Mouse (Mus musculus) midbrain, embryonic 16.5 days (tissue): ENCODE data around the gene Hps5. TPM values are rescaled to one million over a fixed set of nuclear protein-coding genes. Genes with fewer than 3 reads are reported as not detected.
"Not testable (repeated sequence)": the region's sequence is repeated elsewhere in the genome, so short reads cannot be mapped to it uniquely, and the experiment has no call there.

Source experiments
- ATAC-seq: fragments of 200-750 bp; cut with Nextera tagmentation; 2 replicates; pipeline ENCODE4 v1.8.0; 2017; ENCODE audit warnings: moderate TSS enrichment
- H3K27ac ChIP-seq: fragments of 300-500 bp; sonication (generic); 2 replicates; pipeline ENCODE4 v1.5.1; 2014; ENCODE audit warnings: mild to moderate bottlenecking, low read length, mixed read lengths
- H3K27me3 ChIP-seq: fragments of 300-500 bp; sonication (generic); 2 replicates; pipeline ENCODE4 v1.6.1; 2014; ENCODE audit warnings: low read depth, low read length, mixed read lengths; ENCODE audit not compliant: control insufficient read depth, insufficient read depth
- H3K36me3 ChIP-seq: fragments of 300-500 bp; sonication (generic); 2 replicates; pipeline ENCODE4 v1.6.1; 2014; ENCODE audit warnings: mild to moderate bottlenecking, low read length, moderate library complexity, mixed read lengths; ENCODE audit not compliant: control insufficient read depth, insufficient read depth
- H3K4me1 ChIP-seq: fragments of 300-500 bp; sonication (generic); 2 replicates; pipeline ENCODE4 v1.6.1; 2014; ENCODE audit warnings: mild to moderate bottlenecking, low read length, mixed read lengths; ENCODE audit not compliant: control insufficient read depth, insufficient read depth
- H3K4me2 ChIP-seq: fragments of 300-500 bp; sonication (generic); 2 replicates; pipeline ENCODE4 v1.6.1; 2014; ENCODE audit warnings: mild to moderate bottlenecking, low read length, mixed read lengths
- H3K4me3 ChIP-seq: fragments of 300-500 bp; sonication (generic); 2 replicates; pipeline ENCODE4 v1.5.1; 2014; ENCODE audit warnings: low read depth, mild to moderate bottlenecking, low read length, moderate library complexity, mixed read lengths
- H3K9ac ChIP-seq: fragments of 300-500 bp; sonication (generic); 2 replicates; pipeline ENCODE4 v1.6.1; 2014; ENCODE audit warnings: low read depth, low read length, mixed read lengths
- H3K9me3 ChIP-seq: fragments of 300-500 bp; sonication (generic); replicated peaks from 2 replicates; pipeline ENCODE4 v1.6.1; 2014; ENCODE audit warnings: mild to moderate bottlenecking, low read length, mixed read lengths; ENCODE audit not compliant: control insufficient read depth, poor library complexity, severe bottlenecking
- WGBS: fragments of 180-500 bp; shearing (Covaris S2); extraction: QIAGEN DNeasy Blood & Tissue Kit; methylation state at CpG from one replicate; pipeline ENCODE4 v1.1.7; 2014; 5-methylcytosine and 5-hydroxymethylcytosine counted together
- polyA plus RNA-seq: library from polyadenylated mRNA; unstranded; fragments of >200 nt; fragmentation: Nextera tagmentation; extraction: Ambion mirVana; gene quantifications from 2 replicates; pipeline ENCODE4 v1.2.1, GENCODE M21; 2015

Hps5 gene
- polyA plus RNA-seq, 1 experiment from 2014 or later: 11.1 TPM

DNA sequence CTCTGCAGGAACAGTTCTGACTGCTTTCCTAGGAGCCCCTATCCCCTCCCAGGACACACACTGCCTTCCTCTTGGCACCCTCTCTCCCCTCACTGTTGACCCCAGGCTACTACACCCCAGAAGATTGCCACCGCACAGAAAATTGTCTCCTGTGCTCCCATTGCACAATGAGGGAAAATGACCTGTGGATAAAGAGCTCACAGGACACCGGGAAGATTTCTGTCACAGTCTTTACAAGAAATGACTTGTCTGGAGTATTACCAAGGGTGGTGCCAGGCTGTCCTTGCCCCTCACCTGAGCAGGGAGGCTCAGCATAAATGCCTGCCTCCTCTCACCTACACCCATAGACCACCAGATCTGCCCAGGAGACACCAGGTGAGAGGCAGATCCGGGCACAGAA, 44.4 kb downstream of the Hps5 start, which contains the start of gene Saa2:
Gene Saa2 (plus strand): TSS at position 301 of the 400 bp plus-strand sequence.
- Histone ChIP-seq H3K4me2 (no peak within 1 kb of the TSS), H3K27me3 (no peaks in the 10 kb centered on the region), H3K9me3 (no peaks in the 10 kb centered on the region), H3K4me1 (no peaks in the 10 kb centered on the region), H3K9ac (no peak within 1 kb of the TSS), H3K27ac (no peak within 1 kb of the TSS), H3K4me3 (no peak within 1 kb of the TSS), H3K36me3 (no peaks in the 10 kb centered on the region)
- ATAC-seq: no peak
- 84% methylated on average over 3 of the region's 3 CpGs for WGBS

- ATAC-seq: no peak
- Histone ChIP-seq H3K36me3 (no peaks in the 10 kb centered on the region), H3K27ac (no peak overlapping the region), H3K9ac (no peak overlapping the region), H3K9me3 (no peaks in the 10 kb centered on the region), H3K4me3 (no peak overlapping the region), H3K27me3 (no peaks in the 10 kb centered on the region), H3K4me2 (no peak overlapping the region), H3K4me1 (no peaks in the 10 kb centered on the region)
- WGBS: 22% methylated on average over 3 of the region's 3 CpGs
Observed at GRCm38 (mm10) chr7:46748459-46748858, 47.4 kb downstream of the Hps5 start.

GRCm38 (mm10) chr7:46746381-46746780, 49.5 kb downstream of the Hps5 start:
- Histone ChIP-seq H3K4me2 (no peak overlapping the region), H3K27me3 (no peaks in the 10 kb centered on the region), H3K27ac (no peak overlapping the region), H3K4me3 (no peak overlapping the region), H3K4me1 (no peaks in the 10 kb centered on the region), H3K9ac (no peak overlapping the region), H3K9me3 (no peaks in the 10 kb centered on the region), H3K36me3 (no peaks in the 10 kb centered on the region)
- 90% methylated on average over 7 of the region's 7 CpGs for WGBS
- no peak for ATAC-seq

- WGBS: 83% methylated on average over 3 of the region's 3 CpGs
- Histone ChIP-seq H3K9ac (no peak overlapping the region), H3K27ac (no peak overlapping the region), H3K4me1 (no peaks in the 10 kb centered on the region), H3K9me3 (no peaks in the 10 kb centered on the region), H3K4me3 (no peak overlapping the region), H3K36me3 (no peaks in the 10 kb centered on the region), H3K27me3 (no peaks in the 10 kb centered on the region), H3K4me2 (no peak overlapping the region)
- no peak for ATAC-seq
Observed at GRCm38 (mm10) chr7:46745816-46746215, 50.0 kb downstream of the Hps5 start.

GRCm38 (mm10) chr7:46742880-46743279, 53.0 kb downstream of the Hps5 start, which contains the start of gene Saa1:
Gene Saa1 (minus strand): TSS chr7:46742980.
- 67% methylated on average over 3 of the region's 3 CpGs for WGBS
- H3K27ac ChIP-seq, ATAC-seq, H3K36me3 ChIP-seq, H3K4me2 ChIP-seq, H3K27me3 ChIP-seq, H3K4me3 ChIP-seq, H3K9ac ChIP-seq, H3K9me3 ChIP-seq, H3K4me1 ChIP-seq: not testable (repeated sequence)

- not testable (repeated sequence) for ATAC-seq, H3K36me3 ChIP-seq, H3K9ac ChIP-seq, H3K27me3 ChIP-seq, H3K4me3 ChIP-seq, H3K4me1 ChIP-seq, H3K9me3 ChIP-seq, H3K27ac ChIP-seq, H3K4me2 ChIP-seq
- 80% methylated on average over 5 of the region's 5 CpGs for WGBS
Observed at GRCm38 (mm10) chr7:46740041-46740440, 55.8 kb downstream of the Hps5 start.

DNA sequence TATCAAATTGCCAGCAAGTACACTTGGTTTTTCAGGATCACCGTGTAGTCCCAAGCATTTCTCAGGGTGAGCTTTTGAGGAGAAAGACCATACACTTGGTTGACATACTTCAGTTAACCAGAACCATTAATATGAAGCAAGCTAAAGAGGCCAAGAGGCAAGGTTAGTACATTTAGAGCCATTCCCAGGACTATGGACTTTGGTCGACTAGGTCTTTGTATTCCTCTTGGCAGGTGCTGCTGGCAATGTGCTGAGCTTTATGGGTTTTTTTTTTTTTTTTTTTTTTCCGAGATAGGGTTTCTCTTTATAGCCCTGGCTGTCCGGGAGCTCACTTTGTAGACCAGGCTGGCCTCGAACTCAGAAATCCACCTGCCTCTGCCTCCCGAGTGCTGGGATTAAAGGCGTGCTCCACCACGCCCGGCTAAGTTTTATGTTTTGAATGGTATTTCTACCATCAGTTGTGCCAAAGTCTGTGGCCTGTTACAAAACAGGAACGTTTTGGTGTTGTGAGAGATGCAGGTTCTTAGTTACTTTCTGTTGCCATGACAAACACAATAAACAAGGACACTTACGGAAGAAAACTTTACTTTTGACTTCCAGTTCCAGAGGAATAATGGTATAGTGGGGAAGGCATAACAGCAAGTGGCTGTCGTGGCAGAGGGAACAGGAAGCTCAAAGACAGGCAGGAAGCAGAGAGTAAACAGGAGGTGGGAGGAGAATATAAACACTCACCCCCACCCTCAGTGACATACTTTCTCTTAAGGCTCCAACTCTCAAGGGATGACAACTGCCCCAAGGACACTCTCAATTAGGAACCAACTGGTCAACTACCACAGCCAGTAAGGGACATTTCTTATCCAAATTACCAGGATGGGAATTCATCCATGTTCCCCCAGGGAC, 57.1 kb downstream of the Hps5 start:
- Histone ChIP-seq H3K36me3 (no peaks in the 10 kb centered on the region), H3K9me3 (no peaks in the 10 kb centered on the region), H3K27me3 (no peaks in the 10 kb centered on the region), H3K4me2 (no peak overlapping the region), H3K9ac (no peak overlapping the region), H3K4me1 (no peaks in the 10 kb centered on the region), H3K27ac (no peak overlapping the region), H3K4me3 (no peak overlapping the region)
- 88% methylated on average over 12 of the region's 12 CpGs for WGBS
- no peak for ATAC-seq

- Histone ChIP-seq H3K4me2 (no peak overlapping the region), H3K4me3 (no peak overlapping the region), H3K27me3 (no peaks in the 10 kb centered on the region), H3K36me3 (no peaks in the 10 kb centered on the region), H3K9ac (no peak overlapping the region), H3K9me3 (no peaks in the 10 kb centered on the region), H3K4me1 (no peaks in the 10 kb centered on the region), H3K27ac (no peak overlapping the region)
- 94% methylated on average over 2 of the region's 2 CpGs for WGBS
- ATAC-seq: no peak
Observed at GRCm38 (mm10) chr7:46734983-46735382, 60.9 kb downstream of the Hps5 start.

DNA sequence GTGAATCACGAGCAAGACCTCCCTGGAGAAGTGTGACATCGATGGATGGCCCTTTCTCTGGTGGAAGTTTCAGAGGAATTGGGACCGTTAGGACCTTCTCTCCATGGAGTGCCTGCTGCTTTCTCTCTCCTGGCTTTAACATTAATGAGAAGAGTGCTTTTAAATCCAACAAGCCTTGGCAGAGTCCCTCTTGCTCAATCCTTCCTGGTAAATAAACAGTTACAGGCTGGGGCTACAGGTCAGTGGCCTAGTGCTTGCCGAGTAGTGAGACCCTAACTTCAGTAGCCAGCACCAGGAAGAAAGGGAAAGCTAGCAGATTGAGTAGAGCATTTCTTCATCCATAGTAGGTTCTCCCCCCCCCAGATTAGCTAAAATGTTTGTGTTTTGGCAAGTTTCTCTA, 63.4 kb downstream of the Hps5 start, which contains the start of gene Saa4:
Gene Saa4 (minus strand): TSS at position 146 of the 400 bp plus-strand sequence.
- no peak within 1 kb of the TSS for H3K4me2 ChIP-seq
- H3K36me3 ChIP-seq: no peaks in the 10 kb centered on the region
- no peak for ATAC-seq
- no peaks in the 10 kb centered on the region for H3K27me3 ChIP-seq
- H3K4me1 ChIP-seq: no peaks in the 10 kb centered on the region
- H3K4me3 ChIP-seq: no peak within 1 kb of the TSS
- no peak within 1 kb of the TSS for H3K9ac ChIP-seq
- WGBS: 95% methylated on average over 4 of the region's 4 CpGs
- no peaks in the 10 kb centered on the region for H3K9me3 ChIP-seq
- H3K27ac ChIP-seq: no peak within 1 kb of the TSS
